Mouse (Mus musculus) layer of hippocampus, adult 18-20 months (tissue): ENCODE results near the gene Comtd1. TPM values are rescaled to one million over a fixed set of nuclear protein-coding genes. Genes with fewer than 3 reads are reported as not detected.

Experiments used
- DNase-seq, 2 experiments: peaks; one replicate each; pipeline ENCODE4 v3.0.0; 2022; ENCODE audit warnings: low spot score in 2 of 2
- long read RNA-seq: library from polyadenylated mRNA; stranded (forward); transcript quantifications from one replicate; pipeline ENCODE4 v2.0.0, GENCODE M21; 2021
- total RNA-seq, 2 experiments: library from RNA; stranded (reverse); gene quantifications; 2 replicates each; pipeline ENCODE4 v1.2.3; 2021

The Comtd1 gene
- total RNA-seq = 10 to 100 TPM; 28.3 to 29.7 TPM
- long read RNA-seq, transcript Comtd1-202 (7 exons, 2,314 nt) = major isoform, 12 of 14 reads
- long read RNA-seq, partial matches to known transcripts = 0 of 14 reads
- long read RNA-seq, other reads (novel, unspliced or antisense) = 1 of 14 reads

- peak; percentile 94 to 98 for DNase-seq
Observed at GRCm38 (mm10) chr14:21848166-21849154, at the start of gene Comtd1. Gene Comtd1 (minus strand): TSS chr14:21848977.

GRCm38 (mm10) chr14:21892341-21892659 lies 43.5 kb upstream of the Comtd1 start:
- DNase-seq = no peak

- DNase-seq = no peak
Observed at GRCm38 (mm10) chr14:21891581-21892340, 43.0 kb upstream of the Comtd1 start.

- no peak for DNase-seq
Observed at GRCm38 (mm10) chr14:21890430-21890829, 41.7 kb upstream of the Comtd1 start.

- no peak for DNase-seq
Observed at GRCm38 (mm10) chr14:21866816-21867215, 18.0 kb upstream of the Comtd1 start.

- DNase-seq = no peak
Observed at GRCm38 (mm10) chr14:21866291-21866690, 17.5 kb upstream of the Comtd1 start.

GRCm38 (mm10) chr14:21856886-21857285 lies 8.1 kb upstream of the Comtd1 start:
- no peak for DNase-seq

GRCm38 (mm10) chr14:21855961-21856360 lies 7.2 kb upstream of the Comtd1 start:
- no peak for DNase-seq

- no peak for DNase-seq
Observed at GRCm38 (mm10) chr14:21854271-21854670, 5.5 kb upstream of the Comtd1 start.

- peak in 1 of 2 experiments; percentile 81 for DNase-seq
Observed at GRCm38 (mm10) chr14:21853456-21854109, 4.8 kb upstream of the Comtd1 start.

- DNase-seq = no peak
Observed at GRCm38 (mm10) chr14:21851996-21852791, 3.4 kb upstream of the Comtd1 start.

- no peak for DNase-seq
Observed at GRCm38 (mm10) chr14:21850419-21851127, 1.8 kb upstream of the Comtd1 start.

GRCm38 (mm10) chr14:21849524-21850418 lies 994 bp upstream of the Comtd1 start:
- no peak for DNase-seq

GRCm38 (mm10) chr14:21847381-21848165 lies 1.2 kb downstream of the Comtd1 start:
- DNase-seq = peak in 1 of 2 experiments; percentile 50

GRCm38 (mm10) chr14:21846827-21847380 lies 1.9 kb downstream of the Comtd1 start:
- DNase-seq = no peak

GRCm38 (mm10) chr14:21843263-21843662 lies 5.5 kb downstream of the Comtd1 start:
- no peak for DNase-seq

- DNase-seq = no peak
Observed at GRCm38 (mm10) chr14:21841819-21842592, 6.8 kb downstream of the Comtd1 start.
